Mouse (Mus musculus): ENCODE measurements at regions not wholly inside any gene's neighbourhood (a gene's known extent, or its start where the extent isn't known, plus 50 kb on each side); places are given as distances from the start of the nearest gene placed in this dataset.

- in situ Hi-C loops (cut with MboI; ENCODE audit: low pct_unique_long_range_greater_than_20kb in 1 of 2, low sequenced_read_pairs in 2 of 2, unreplicated experiment in 1 of 2), result no loop called here
These were observed 50.2 kb upstream of the Atp1a1 start for GRCm38 (mm10) chr3:101654720-101655119.
